Mouse (Mus musculus) bone marrow, adult 2 months (tissue): ENCODE measurements around the gene Abhd8.

Experiments
- CTCF ChIP-seq: fragments of 200-500 bp; IDR thresholded peaks from 2 replicates; pipeline ENCODE4 v1.5.1; 2011; ENCODE audit warnings: low read length, control low read depth; ENCODE audit not compliant: control insufficient read depth, insufficient read depth
- POLR2A ChIP-seq: fragments of 200-500 bp; IDR thresholded peaks from 2 replicates; pipeline ENCODE4 v1.6.1; 2011; ENCODE audit warnings: low read depth, mild to moderate bottlenecking, control low read depth, low read length, borderline replicate concordance; ENCODE audit not compliant: control insufficient read depth

GRCm38 (mm10) chr8:71408231-71408630 is 55.2 kb downstream of the Abhd8 start:
- TF ChIP-seq CTCF (no peak), POLR2A (no peak)
